Mouse (Mus musculus) lung, postnatal 0 days (tissue): ENCODE measurements around the gene Apoc4.

Source experiments
- CTCF ChIP-seq: IDR thresholded peaks from 2 replicates; pipeline ENCODE4 v1.5.1; 2016; ENCODE audit warnings: antibody characterized with exemption, mild to moderate bottlenecking
- EP300 ChIP-seq: IDR thresholded peaks from 2 replicates; pipeline ENCODE4 v1.6.1; 2016; ENCODE audit warnings: antibody characterized with exemption, mild to moderate bottlenecking, control low read depth

DNA sequence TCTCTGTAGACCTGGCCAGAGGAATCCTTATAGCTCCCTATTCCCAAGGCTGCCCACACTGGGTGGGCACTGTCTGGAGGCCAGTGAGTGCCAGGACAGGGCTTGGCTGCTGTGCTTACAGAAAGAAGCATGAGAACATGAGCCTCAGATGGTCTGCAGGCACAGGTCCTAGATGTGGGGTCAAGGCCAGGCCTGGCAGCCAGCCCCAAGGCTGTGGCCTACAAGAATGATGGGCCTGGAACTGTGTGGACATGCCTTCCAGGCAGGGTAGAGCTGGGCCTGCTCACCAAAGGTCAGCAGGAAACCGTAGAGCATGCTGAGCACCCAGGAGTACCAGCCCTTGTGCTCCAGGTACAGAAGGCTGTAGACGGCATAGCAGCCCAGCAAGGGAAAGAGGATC lies 46.7 kb downstream of the Apoc4 start:
- TF ChIP-seq CTCF (no peak), EP300 (no peak)
